Mouse (Mus musculus) forebrain, postnatal 0 days (tissue): Measurements from ENCODE around the gene Cdc26. TPM values are rescaled to one million over a fixed set of nuclear protein-coding genes. Genes with fewer than 3 reads are reported as not detected.

ENCODE experiments used
- ATAC-seq: fragments of 200-750 bp; cut with Nextera tagmentation; 2 replicates; pipeline ENCODE4 v1.8.0; 2017; ENCODE audit warnings: mild to moderate bottlenecking, moderate library complexity
- DNase-seq: peaks from one replicate; pipeline ENCODE4 v3.0.0-alpha.2; 2015
- H3K27ac ChIP-seq: fragments of 300-500 bp; sonication (generic); 2 replicates; pipeline ENCODE4 v1.5.1; 2014; ENCODE audit warnings: low read depth, mild to moderate bottlenecking, antibody characterized with exemption, low read length, moderate library complexity, mixed read lengths
- H3K27me3 ChIP-seq: fragments of 300-500 bp; sonication (generic); 2 replicates; pipeline ENCODE4 v1.6.1; 2014; ENCODE audit warnings: mild to moderate bottlenecking, low read length, mixed read lengths; ENCODE audit not compliant: insufficient read depth
- H3K36me3 ChIP-seq: fragments of 300-500 bp; sonication (generic); 2 replicates; pipeline ENCODE4 v1.6.1; 2014; ENCODE audit warnings: mild to moderate bottlenecking, moderate library complexity; ENCODE audit not compliant: insufficient read depth
- H3K4me1 ChIP-seq: fragments of 300-500 bp; sonication (generic); 2 replicates; pipeline ENCODE4 v1.6.1; 2014; ENCODE audit warnings: antibody characterized with exemption; ENCODE audit not compliant: insufficient read depth
- H3K4me2 ChIP-seq: fragments of 300-500 bp; sonication (generic); 2 replicates; pipeline ENCODE4 v1.6.1; 2014; ENCODE audit warnings: low read depth, mild to moderate bottlenecking, moderate library complexity
- H3K4me3 ChIP-seq: fragments of 300-500 bp; sonication (generic); 2 replicates; pipeline ENCODE4 v1.5.1; 2014; ENCODE audit warnings: low read depth, low read length, mixed read lengths
- H3K9ac ChIP-seq: fragments of 300-500 bp; sonication (generic); 2 replicates; pipeline ENCODE4 v1.6.1; 2014; ENCODE audit warnings: mild to moderate bottlenecking
- H3K9me3 ChIP-seq: fragments of 300-500 bp; sonication (generic); 2 replicates; pipeline ENCODE4 v1.6.1; 2016; ENCODE audit warnings: low read length
- CTCF ChIP-seq: sonication (generic); IDR thresholded peaks from 2 replicates; pipeline ENCODE4 v1.5.1; 2016; ENCODE audit warnings: antibody characterized with exemption, control low read depth, low read depth
- WGBS: fragments of 180-500 bp; shearing (Covaris S2); extraction: QIAGEN DNeasy Blood & Tissue Kit; methylation state at CpG from one replicate; pipeline ENCODE4 v1.1.7; 2014; 5-methylcytosine and 5-hydroxymethylcytosine counted together
- polyA plus RNA-seq: library from polyadenylated mRNA; unstranded; fragments of >200 nt; fragmentation: Nextera tagmentation; extraction: Ambion mirVana; gene quantifications from 2 replicates; pipeline ENCODE4 v1.2.1, GENCODE M21; 2015
- total RNA-seq: library from RNA; depleted of rRNA; stranded (reverse); fragments of >200 nt; gene quantifications from 2 replicates; pipeline ENCODE4 v1.2.3, GENCODE M21; 2014

The Cdc26 gene
- total and polyA plus RNA-seq, 2 experiments from 2014 or later, result 51.1 to 81.7 TPM

- no peak overlapping the region for H3K27ac ChIP-seq
- H3K4me3 ChIP-seq, result no peak overlapping the region
- H3K4me2 ChIP-seq, result no peak overlapping the region
- H3K9ac ChIP-seq, result no peak overlapping the region
- ATAC-seq (no peak), DNase-seq (no peak)
- WGBS, result 93% methylated on average over 1 of the region's 1 CpGs
- H3K36me3 ChIP-seq, result peaks cover 14% of the 10 kb centered on the region
- no peaks in the 10 kb centered on the region for H3K27me3 ChIP-seq
- H3K9me3 ChIP-seq, result no peaks in the 10 kb centered on the region
- no peak for TF ChIP-seq CTCF
- no peaks in the 10 kb centered on the region for H3K4me1 ChIP-seq
Measured at GRCm38 (mm10) chr4:62384159-62384558, 24.3 kb downstream of the Cdc26 start.

DNA sequence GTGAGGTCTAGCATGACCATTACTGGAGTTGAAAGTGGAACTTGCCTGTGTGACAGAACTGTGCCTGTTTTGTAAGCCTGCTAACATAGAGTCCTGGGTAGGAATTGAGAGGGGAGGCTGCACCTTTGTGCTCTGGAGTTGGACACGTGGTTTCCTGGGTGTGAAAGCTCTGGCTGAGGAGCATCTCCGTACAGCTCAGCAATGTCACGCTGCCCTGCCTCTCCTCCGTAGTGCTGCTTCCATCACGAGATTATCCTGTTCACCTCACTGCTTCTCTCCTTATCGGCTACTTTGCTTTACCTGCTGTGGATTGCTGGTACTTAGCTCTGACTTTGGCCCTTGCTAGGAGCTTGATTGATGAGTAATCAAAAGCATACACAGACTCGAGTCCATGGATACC, 24.7 kb downstream of the Cdc26 start:
- Histone ChIP-seq H3K9ac (no peak overlapping the region), H3K4me2 (no peak overlapping the region), H3K9me3 (no peaks in the 10 kb centered on the region), H3K4me3 (no peak overlapping the region), H3K36me3 (peaks cover 10% of the 10 kb centered on the region), H3K27ac (no peak overlapping the region), H3K4me1 (no peaks in the 10 kb centered on the region), H3K27me3 (no peaks in the 10 kb centered on the region)
- ATAC-seq, result no peak
- WGBS, result 88% methylated on average over 7 of the region's 7 CpGs
- TF ChIP-seq CTCF, result no peak
- no peak for DNase-seq

DNA sequence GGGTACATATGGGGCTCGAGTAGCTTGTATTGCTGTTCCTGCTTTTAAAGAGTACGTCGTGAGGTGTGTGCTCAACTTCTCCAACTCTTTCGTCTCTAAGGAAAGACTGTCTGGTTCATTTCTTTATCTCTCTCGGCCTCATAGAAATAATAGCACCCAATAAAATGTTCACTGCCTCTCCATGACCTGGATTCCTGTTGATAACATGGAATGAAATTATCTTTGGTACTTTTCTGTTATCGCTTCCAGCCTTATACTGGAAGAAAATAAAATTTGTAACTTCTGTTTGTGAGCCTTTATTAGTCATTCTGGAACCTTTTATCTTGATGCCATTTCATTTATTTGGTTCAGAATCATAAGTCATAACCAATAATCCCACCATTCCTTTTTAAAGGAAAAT, 25.2 kb downstream of the Cdc26 start:
- no peak overlapping the region for H3K4me3 ChIP-seq
- DNase-seq (no peak), ATAC-seq (no peak)
- 95% methylated on average over 6 of the region's 6 CpGs for WGBS
- H3K36me3 ChIP-seq, result peaks cover 5% of the 10 kb centered on the region
- no peak overlapping the region for H3K27ac ChIP-seq
- no peaks in the 10 kb centered on the region for H3K9me3 ChIP-seq
- H3K4me2 ChIP-seq, result no peak overlapping the region
- H3K4me1 ChIP-seq, result no peaks in the 10 kb centered on the region
- H3K9ac ChIP-seq, result no peak overlapping the region
- no peaks in the 10 kb centered on the region for H3K27me3 ChIP-seq
- TF ChIP-seq CTCF, result no peak

- Histone ChIP-seq H3K27me3 (no peaks in the 10 kb centered on the region), H3K36me3 (no peaks in the 10 kb centered on the region), H3K4me1 (no peaks in the 10 kb centered on the region), H3K9ac (no peak overlapping the region), H3K4me2 (no peak overlapping the region), H3K27ac (no peak overlapping the region), H3K9me3 (no peaks in the 10 kb centered on the region), H3K4me3 (no peak overlapping the region)
- no peak for TF ChIP-seq CTCF
- 89% methylated on average over 9 of the region's 9 CpGs for WGBS
- DNase-seq, result no peak
- no peak for ATAC-seq
Measured at GRCm38 (mm10) chr4:62379724-62380381, 28.6 kb downstream of the Cdc26 start.

GRCm38 (mm10) chr4:62376123-62376522, 32.3 kb downstream of the Cdc26 start:
- WGBS, result 87% methylated on average over 2 of the region's 2 CpGs
- ATAC-seq (no peak), DNase-seq (no peak)
- H3K27ac ChIP-seq, result no peak overlapping the region
- H3K4me3 ChIP-seq, result no peak overlapping the region
- H3K4me1 ChIP-seq, result no peaks in the 10 kb centered on the region
- H3K27me3 ChIP-seq, result no peaks in the 10 kb centered on the region
- no peak overlapping the region for H3K4me2 ChIP-seq
- H3K9ac ChIP-seq, result no peak overlapping the region
- TF ChIP-seq CTCF, result no peak
- H3K36me3 ChIP-seq, result no peaks in the 10 kb centered on the region
- H3K9me3 ChIP-seq, result no peaks in the 10 kb centered on the region

GRCm38 (mm10) chr4:62374342-62374741, 34.1 kb downstream of the Cdc26 start:
- no peaks in the 10 kb centered on the region for H3K27me3 ChIP-seq
- no peak overlapping the region for H3K27ac ChIP-seq
- H3K9me3 ChIP-seq, result no peaks in the 10 kb centered on the region
- no peak overlapping the region for H3K4me2 ChIP-seq
- ATAC-seq (no peak), DNase-seq (no peak)
- TF ChIP-seq CTCF, result no peak
- no peaks in the 10 kb centered on the region for H3K4me1 ChIP-seq
- H3K36me3 ChIP-seq, result no peaks in the 10 kb centered on the region
- H3K9ac ChIP-seq, result no peak overlapping the region
- 82% methylated on average over 4 of the region's 4 CpGs for WGBS
- no peak overlapping the region for H3K4me3 ChIP-seq

GRCm38 (mm10) chr4:62373668-62374067, 34.8 kb downstream of the Cdc26 start:
- Histone ChIP-seq H3K4me1 (no peaks in the 10 kb centered on the region), H3K27ac (no peak overlapping the region), H3K4me3 (no peak overlapping the region), H3K4me2 (no peak overlapping the region), H3K36me3 (no peaks in the 10 kb centered on the region), H3K9me3 (no peaks in the 10 kb centered on the region), H3K9ac (no peak overlapping the region), H3K27me3 (no peaks in the 10 kb centered on the region)
- DNase-seq (no peak), ATAC-seq (no peak)
- 90% methylated on average over 7 of the region's 7 CpGs for WGBS
- TF ChIP-seq CTCF, result no peak
